Mouse (Mus musculus) midbrain, postnatal 0 days (tissue): ENCODE measurements around the gene Cryzl1. TPM values are rescaled to one million over a fixed set of nuclear protein-coding genes. Genes with fewer than 3 reads are reported as not detected.

ENCODE experiments used
- ATAC-seq: fragments of 200-750 bp; cut with Nextera tagmentation; 2 replicates; pipeline ENCODE4 v1.8.0; 2017; ENCODE audit warnings: moderate number of reproducible peaks, mild to moderate bottlenecking, moderate TSS enrichment, moderate library complexity; ENCODE audit not compliant: low FRiP score
- DNase-seq: peaks from one replicate; pipeline ENCODE4 v3.0.0-alpha.2; 2015; ENCODE audit warnings: low spot score
- H3K27ac ChIP-seq: fragments of 300-500 bp; sonication (generic); 2 replicates; pipeline ENCODE4 v1.5.1; 2014; ENCODE audit warnings: low read depth, mild to moderate bottlenecking, low read length, mixed read lengths
- H3K27me3 ChIP-seq: fragments of 300-500 bp; sonication (generic); 2 replicates; pipeline ENCODE4 v1.6.1; 2014; ENCODE audit warnings: low read length, control low read depth, mixed read lengths; ENCODE audit not compliant: insufficient read depth
- H3K36me3 ChIP-seq: fragments of 300-500 bp; sonication (generic); 2 replicates; pipeline ENCODE4 v1.6.1; 2014; ENCODE audit warnings: low read length, control low read depth, mixed read lengths; ENCODE audit not compliant: insufficient read depth
- H3K4me1 ChIP-seq: fragments of 300-500 bp; sonication (generic); 2 replicates; pipeline ENCODE4 v1.6.1; 2014; ENCODE audit warnings: mild to moderate bottlenecking, control low read depth, antibody characterized with exemption, low read length, mixed read lengths; ENCODE audit not compliant: insufficient read depth
- H3K4me2 ChIP-seq: fragments of 300-500 bp; sonication (generic); 2 replicates; pipeline ENCODE4 v1.6.1; 2014; ENCODE audit warnings: low read depth, mild to moderate bottlenecking, low read length, mixed read lengths; ENCODE audit not compliant: poor library complexity, severe bottlenecking
- H3K4me3 ChIP-seq: fragments of 300-500 bp; sonication (generic); 2 replicates; pipeline ENCODE4 v1.5.1; 2014; ENCODE audit warnings: low read depth, mild to moderate bottlenecking, low read length, moderate library complexity
- H3K9ac ChIP-seq: fragments of 300-500 bp; sonication (generic); replicated peaks from 2 replicates; pipeline ENCODE4 v1.6.1; 2014; ENCODE audit warnings: mild to moderate bottlenecking, low read length, moderate library complexity, mixed read lengths; ENCODE audit not compliant: poor library complexity, severe bottlenecking
- H3K9me3 ChIP-seq: fragments of 300-500 bp; sonication (generic); 2 replicates; pipeline ENCODE4 v1.6.1; 2016; ENCODE audit warnings: low read length, control low read depth
- CTCF ChIP-seq: IDR thresholded peaks from 2 replicates; pipeline ENCODE4 v1.5.1; 2016; ENCODE audit warnings: antibody characterized with exemption, mild to moderate bottlenecking
- WGBS: fragments of 180-500 bp; shearing (Covaris S2); extraction: QIAGEN DNeasy Blood & Tissue Kit; methylation state at CpG from one replicate; pipeline ENCODE4 v1.1.7; 2014; 5-methylcytosine and 5-hydroxymethylcytosine counted together
- polyA plus RNA-seq: library from polyadenylated mRNA; unstranded; fragments of >200 nt; fragmentation: Nextera tagmentation; extraction: Ambion mirVana; gene quantifications from 2 replicates; pipeline ENCODE4 v1.2.1, GENCODE M21; 2015
- total RNA-seq: library from RNA; depleted of rRNA; stranded (reverse); fragments of >200 nt; gene quantifications from 2 replicates; pipeline ENCODE4 v1.2.3, GENCODE M21; 2014

Cryzl1 gene
- total and polyA plus RNA-seq, 2 experiments from 2014 or later: 42.9 to 93.0 TPM

DNA sequence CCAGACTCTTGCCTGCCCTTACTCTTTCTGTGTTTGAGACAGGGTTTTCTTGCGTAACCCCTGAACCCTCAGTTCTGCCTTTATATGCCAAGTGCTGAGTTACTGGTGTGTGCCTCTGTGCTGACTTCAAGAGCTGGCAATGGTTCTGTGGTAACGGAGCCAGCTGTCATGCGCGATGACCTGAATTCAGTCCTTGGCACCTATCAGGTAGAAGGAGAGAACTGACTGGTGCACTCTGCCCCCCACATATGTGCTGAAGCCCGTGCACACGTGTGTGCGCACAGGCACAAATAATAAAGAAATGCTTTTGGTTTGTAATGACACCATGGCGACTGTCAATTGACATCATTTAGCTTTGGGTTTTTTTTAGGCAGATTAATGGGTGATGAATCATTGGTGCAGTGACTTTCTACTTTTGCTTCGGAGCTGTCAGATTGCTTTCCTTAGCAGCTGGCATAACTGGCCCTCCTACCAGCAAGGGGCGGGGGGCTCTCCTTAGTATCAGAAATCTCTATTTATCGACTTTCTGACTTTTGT is 38.5 kb upstream of the Cryzl1 start:
- no peaks in the 10 kb centered on the region for H3K27me3 ChIP-seq
- no peak for DNase-seq
- H3K9ac ChIP-seq: no peak overlapping the region
- TF ChIP-seq CTCF: no peak
- H3K4me1 ChIP-seq: peaks cover 14% of the 10 kb centered on the region
- no peak overlapping the region for H3K4me3 ChIP-seq
- no peaks in the 10 kb centered on the region for H3K9me3 ChIP-seq
- no peak overlapping the region for H3K4me2 ChIP-seq
- no peaks in the 10 kb centered on the region for H3K36me3 ChIP-seq
- no peak for ATAC-seq
- H3K27ac ChIP-seq: no peak overlapping the region
- WGBS: 78% methylated on average over 11 of the region's 11 CpGs

DNA sequence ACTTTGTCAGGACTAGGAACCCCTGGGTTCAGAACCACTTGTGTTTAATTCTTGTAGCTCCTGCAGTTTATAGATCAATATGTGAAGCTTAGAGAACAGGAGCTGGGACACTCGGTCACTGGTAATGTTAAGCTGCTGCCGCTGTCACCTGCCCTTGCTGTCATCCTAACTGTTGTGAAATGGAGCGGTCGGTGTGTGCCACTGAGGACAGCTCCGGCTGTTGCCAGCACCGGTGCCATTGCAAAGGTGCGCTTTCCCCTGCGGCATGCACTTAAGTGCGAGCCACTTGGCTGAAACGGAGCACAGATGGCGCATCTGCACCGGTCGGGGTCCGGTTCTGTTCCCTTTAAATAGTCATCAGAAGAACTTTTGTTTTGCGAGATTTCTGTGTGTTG is 37.0 kb upstream of the Cryzl1 start:
- DNase-seq (no peak), ATAC-seq (no peak)
- 92% methylated on average over 15 of the region's 15 CpGs for WGBS
- TF ChIP-seq CTCF: no peak
- H3K27ac ChIP-seq: no peak overlapping the region
- H3K27me3 ChIP-seq: no peaks in the 10 kb centered on the region
- no peaks in the 10 kb centered on the region for H3K9me3 ChIP-seq
- H3K9ac ChIP-seq: no peak overlapping the region
- peaks cover 4% of the 10 kb centered on the region for H3K4me1 ChIP-seq
- H3K4me3 ChIP-seq: no peak overlapping the region
- no peaks in the 10 kb centered on the region for H3K36me3 ChIP-seq
- no peak overlapping the region for H3K4me2 ChIP-seq

DNA sequence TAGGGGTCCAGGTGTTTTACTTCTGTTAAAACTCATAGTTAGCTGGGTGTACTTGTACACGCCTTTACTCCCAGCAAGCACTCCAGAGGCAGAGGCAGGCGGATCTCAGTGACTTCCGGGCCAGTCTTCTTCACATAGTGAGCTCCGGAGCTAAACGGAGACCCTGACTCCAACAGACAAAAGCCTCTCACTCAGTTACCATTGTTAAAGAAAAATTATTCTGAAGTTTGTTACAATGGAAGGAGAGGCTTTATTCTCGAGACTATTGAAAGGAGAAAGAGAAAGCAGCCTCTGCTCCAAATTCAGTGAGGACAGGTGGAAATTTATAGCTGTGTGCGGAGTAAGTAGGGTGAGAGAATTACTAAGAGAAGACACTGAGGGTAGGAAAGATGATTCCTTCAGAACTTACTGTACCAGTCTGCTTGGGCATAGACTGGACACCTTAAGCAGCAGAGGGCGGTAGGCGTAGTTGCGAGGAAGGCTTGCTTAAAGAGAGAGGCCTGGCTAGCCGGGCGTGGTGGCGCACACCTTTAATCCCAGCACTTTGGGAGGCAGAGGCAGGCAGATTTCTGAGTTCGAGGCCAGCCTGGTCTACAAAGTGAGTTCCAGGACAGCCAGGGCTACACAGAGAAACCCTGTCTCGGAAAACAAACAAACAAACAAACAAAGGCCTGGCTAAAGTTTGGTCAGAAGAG is 36.5 kb upstream of the Cryzl1 start:
- Histone ChIP-seq H3K27me3 (no peaks in the 10 kb centered on the region), H3K4me3 (no peak overlapping the region), H3K9me3 (no peaks in the 10 kb centered on the region), H3K36me3 (no peaks in the 10 kb centered on the region), H3K4me2 (no peak overlapping the region), H3K9ac (no peak overlapping the region), H3K27ac (no peak overlapping the region), H3K4me1 (peaks cover 3% of the 10 kb centered on the region; the same call in 1 of the 2 replicates)
- no peak for TF ChIP-seq CTCF
- no peak for DNase-seq
- WGBS: 79% methylated on average over 15 of the region's 15 CpGs
- no peak for ATAC-seq

DNA sequence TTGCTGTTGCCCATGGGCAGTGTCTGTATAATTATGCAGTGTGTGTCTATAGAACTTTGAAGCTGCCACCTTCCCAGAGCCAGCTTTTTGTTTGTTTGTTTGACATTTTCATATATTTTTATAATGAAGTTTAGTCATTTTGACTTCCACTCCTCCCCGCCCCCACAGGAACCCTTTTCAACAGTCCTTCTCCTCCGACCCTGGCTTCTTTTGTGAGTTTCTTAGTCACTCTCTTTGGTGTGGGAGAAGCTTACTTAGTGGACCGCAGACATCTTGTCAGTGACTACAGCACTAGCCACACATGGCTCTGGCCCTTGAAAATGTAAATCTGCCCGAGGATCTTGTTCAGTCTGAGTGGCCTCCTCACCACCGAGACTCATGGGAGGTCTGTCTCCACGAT is 35.6 kb upstream of the Cryzl1 start:
- Histone ChIP-seq H3K36me3 (no peaks in the 10 kb centered on the region), H3K4me3 (no peak overlapping the region), H3K4me2 (no peak overlapping the region), H3K9me3 (no peaks in the 10 kb centered on the region), H3K27ac (no peak overlapping the region), H3K27me3 (no peaks in the 10 kb centered on the region), H3K4me1 (peaks cover 3% of the 10 kb centered on the region; the same call in 1 of the 2 replicates), H3K9ac (no peak overlapping the region)
- TF ChIP-seq CTCF: no peak
- ATAC-seq (no peak), DNase-seq (no peak)
- WGBS: 70% methylated on average over 6 of the region's 6 CpGs

DNA sequence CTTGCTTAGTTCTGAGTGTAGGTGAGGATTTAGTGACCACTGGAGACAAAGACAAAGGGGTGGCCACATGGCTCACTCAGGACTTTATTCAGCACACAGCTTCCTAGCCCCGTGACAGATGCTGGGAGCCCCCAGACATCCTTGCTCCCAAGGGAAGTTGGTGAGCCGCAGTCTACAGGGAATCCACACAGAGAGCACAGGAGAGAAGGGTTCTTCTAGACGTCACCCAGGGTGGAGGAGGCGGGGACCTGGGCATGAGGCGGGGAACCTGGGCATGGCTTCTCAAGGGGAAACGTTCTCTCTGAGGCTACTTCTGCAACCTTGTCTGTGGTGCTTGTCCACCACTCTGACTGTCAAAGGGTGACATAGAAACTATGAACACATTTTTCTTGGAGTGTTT is 35.2 kb upstream of the Cryzl1 start:
- H3K9ac ChIP-seq: no peak overlapping the region
- DNase-seq (no peak), ATAC-seq (no peak)
- peaks cover 3% of the 10 kb centered on the region; the same call in 1 of the 2 replicates for H3K4me1 ChIP-seq
- no peaks in the 10 kb centered on the region for H3K36me3 ChIP-seq
- 51% methylated on average over 6 of the region's 6 CpGs for WGBS
- no peak for TF ChIP-seq CTCF
- no peak overlapping the region for H3K4me3 ChIP-seq
- H3K4me2 ChIP-seq: no peak overlapping the region
- H3K9me3 ChIP-seq: no peaks in the 10 kb centered on the region
- no peak overlapping the region for H3K27ac ChIP-seq
- H3K27me3 ChIP-seq: no peaks in the 10 kb centered on the region

DNA sequence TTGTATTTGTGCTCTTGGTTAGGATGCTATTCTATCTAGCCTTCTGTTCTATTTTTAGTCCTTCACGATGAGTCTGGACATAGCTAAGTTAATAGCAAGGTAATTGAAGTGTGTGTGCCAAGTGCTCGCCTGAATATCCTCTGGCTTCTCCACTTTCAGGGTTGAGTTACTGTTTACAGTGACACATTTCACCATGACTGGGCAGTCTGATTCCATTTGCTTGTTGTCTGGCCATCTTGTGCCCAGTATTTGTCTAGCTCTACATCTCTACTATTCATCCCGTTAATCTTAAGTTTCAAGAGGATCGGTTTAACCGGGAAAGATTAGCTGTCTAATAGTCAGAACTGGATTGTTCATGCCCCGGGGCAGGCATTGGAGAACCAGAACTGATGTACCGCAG is 33.7 kb upstream of the Cryzl1 start:
- TF ChIP-seq CTCF: no peak
- no peak overlapping the region for H3K4me3 ChIP-seq
- peaks cover 3% of the 10 kb centered on the region; the same call in 1 of the 2 replicates for H3K4me1 ChIP-seq
- H3K36me3 ChIP-seq: no peaks in the 10 kb centered on the region
- no peak for ATAC-seq
- no peaks in the 10 kb centered on the region for H3K9me3 ChIP-seq
- no peaks in the 10 kb centered on the region for H3K27me3 ChIP-seq
- WGBS: 62% methylated on average over 7 of the region's 7 CpGs
- DNase-seq: no peak
- 0 out of 2 replicates have a peak overlapping the region, but pooled peaks have one; percentile 12 for H3K27ac ChIP-seq
- no peak overlapping the region for H3K9ac ChIP-seq
- no peak overlapping the region for H3K4me2 ChIP-seq
